8 mouse cellular contexts compared by ENCODE assay signal in genomic region chr5:147076799-147077165, GRCm38 (mm10). TPM values are rescaled to one million over a fixed set of nuclear protein-coding genes. Genes with fewer than 3 reads are reported as not detected.
DNase-seq lines count a peak whose midpoint lies in the region; ATAC-seq and TF ChIP-seq lines count a peak whose summit lies in the region.

TSS of gene Polr1d (plus strand) at chr5:147077050.

- DNase-seq in left cerebral cortex, adult 2 months (ENCODE audit: extremely low spot score in 1 of 2, low spot score in 2 of 2): no peak
- DNase-seq in left cerebral cortex, adult 11 months (ENCODE audit: low spot score): no peak
- DNase-seq in layer of hippocampus, postnatal 10 days (ENCODE audit: low spot score in 2 of 2): no peak
- DNase-seq in spleen, postnatal 10 days (ENCODE audit: low spot score in 2 of 2): no peak
- DNase-seq in thymus, adult 18-20 months: no peak

- H3K36me3 ChIP-seq in midbrain, embryonic 13.5 days: no peaks in the 10 kb centered on the region

- ATAC-seq in granulocyte monocyte progenitor cell, adult 5-6 weeks (replicated peaks; ENCODE audit: poor library complexity, severe bottlenecking): no peak
- no peak for ATAC-seq in midbrain, embryonic 13.5 days

- H3K4me2 ChIP-seq in midbrain, embryonic 13.5 days (replicated peaks): peak within 1 kb of the TSS; percentile 90

- peak within 1 kb of the TSS; percentile 93 for H3K4me3 ChIP-seq in left cerebral cortex, adult 2 months
- H3K4me3 ChIP-seq in brown adipose tissue, adult 24 weeks (ENCODE audit: insufficient read depth, low read depth, low read length): peak within 1 kb of the TSS; percentile 78
- peak within 1 kb of the TSS; percentile 79 for H3K4me3 ChIP-seq in midbrain, embryonic 13.5 days (replicated peaks)

- H3K9ac ChIP-seq in midbrain, embryonic 13.5 days (replicated peaks): peak within 1 kb of the TSS; percentile 78

- H3K27ac ChIP-seq in left cerebral cortex, adult 2 months: peak within 1 kb of the TSS; percentile 86
- H3K27ac ChIP-seq in brown adipose tissue, adult 24 weeks (replicated peaks; ENCODE audit: low read depth, low read length): peak within 1 kb of the TSS; percentile 91
- peak within 1 kb of the TSS; percentile 90 for H3K27ac ChIP-seq in midbrain, embryonic 13.5 days

- TF ChIP-seq CTCF in left cerebral cortex, adult 2 months (IDR thresholded peaks at IDR 0.05): no peak

- no peaks in the 10 kb centered on the region for H3K9me3 ChIP-seq in midbrain, embryonic 13.5 days

- H3K4me1 ChIP-seq in brown adipose tissue, adult 24 weeks (ENCODE audit: control insufficient read depth, insufficient read depth, insufficient read length, low read length): peaks cover 26% of the 10 kb centered on the region
- peaks cover 22% of the 10 kb centered on the region for H3K4me1 ChIP-seq in midbrain, embryonic 13.5 days (replicated peaks)

- WGBS in midbrain, embryonic 13.5 days: under 1% methylated on average over 17 of the region's 17 CpGs

- peaks cover 10% of the 10 kb centered on the region; the same call in 1 of the 2 replicates for H3K27me3 ChIP-seq in midbrain, embryonic 13.5 days

- intact Hi-C loops in left cerebral cortex, adult 2 months (cut with DNase I): loop anchor here (1.0 to 5.0 kb wide), 6 partner anchors 22 to 151 kb away; partner anchors contain the start of gene Mtif3

RNA-seq across cellular contexts. Expression of gene Polr1d, which starts in this region (rescaled TPM):
- total RNA-seq in left cerebral cortex, adult 2 months (2021): 10 to 100 TPM; 66.8 to 67.0 TPM
- polyA plus RNA-seq in brown adipose tissue, adult 24 weeks (2012; ENCODE audit: insufficient read depth, insufficient read length, missing spikeins): 203 and 223 TPM in 2 replicates
- total RNA-seq in granulocyte monocyte progenitor cell, adult 5-6 weeks (2014; fragmentation: Nextera tagmentation): 135 and 160 TPM in 2 replicates
- total RNA-seq in granulocyte monocyte progenitor cell, adult 5-6 weeks (2017): 133 and 146 TPM in 2 replicates
- 10 to 100 TPM; 80.3 to 84.0 TPM for total RNA-seq in layer of hippocampus, postnatal 10 days (2021)
- 101 and 103 TPM in 2 replicates for polyA plus RNA-seq in midbrain, embryonic 13.5 days (2015; fragmentation: Nextera tagmentation; extraction: Ambion mirVana)
